Mouse (Mus musculus) layer of hippocampus, postnatal 25 days (tissue): ENCODE measurements around the gene March9. TPM values are rescaled to one million over a fixed set of nuclear protein-coding genes. Genes with fewer than 3 reads are reported as not detected.
"Not testable (repeated sequence)": the region's sequence is repeated elsewhere in the genome, so short reads cannot be mapped to it uniquely, and the experiment has no call there.

Experiments
- DNase-seq, 2 experiments: peaks; one replicate each; pipeline ENCODE4 v3.0.0; 2022; ENCODE audit warnings: mixed read lengths in 2 of 2, low spot score in 1 of 2; ENCODE audit errors: extremely low spot score in 1 of 2
- total RNA-seq, 2 experiments: library from RNA; stranded (reverse); gene quantifications; 2 replicates each; pipeline ENCODE4 v1.2.3; 2021

Gene March9
- total RNA-seq, 2 experiments from 2014 or later, result 23.0 to 25.1 TPM

- DNase-seq, result no peak
These were observed 4.2 kb upstream of the March9 start for GRCm38 (mm10) chr10:127063913-127064870.

DNA sequence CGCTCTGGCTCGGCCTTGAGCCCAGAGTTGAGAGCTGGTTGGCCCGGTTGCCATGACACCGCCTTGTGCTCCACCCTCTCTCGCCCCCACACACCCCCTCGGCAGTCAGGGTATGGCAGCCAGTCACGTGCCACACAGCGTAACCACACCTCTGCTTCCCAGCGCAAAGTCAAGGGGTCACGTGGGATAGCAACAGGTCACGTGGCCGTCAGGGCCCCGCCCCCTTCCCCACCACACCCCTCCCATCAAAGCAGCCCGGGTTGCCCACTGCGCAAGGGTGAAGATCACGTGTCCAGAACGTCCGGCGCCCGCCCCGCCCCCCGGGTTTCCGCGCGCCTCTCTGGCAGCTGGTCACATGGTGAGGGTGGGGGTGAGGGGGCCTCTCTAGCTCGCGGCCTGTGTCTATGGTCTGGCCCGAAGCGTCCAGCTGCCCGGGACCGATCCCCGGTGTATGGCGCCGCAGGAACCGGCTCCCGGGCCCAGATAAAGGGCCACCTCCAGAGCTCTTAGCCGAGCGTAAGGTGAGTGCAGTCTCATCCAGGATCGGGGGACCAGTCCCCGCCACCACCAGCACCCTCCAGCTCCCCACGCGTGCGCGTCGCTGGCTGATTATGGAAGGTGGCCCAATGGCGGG lies 3.4 kb upstream of the March9 start, which contains the start of gene Cdk4:
Gene Cdk4, plus strand, starts transcription at position 296 of the 634 bp plus-strand sequence.
- peak; percentile 94 to 97 for DNase-seq

DNA sequence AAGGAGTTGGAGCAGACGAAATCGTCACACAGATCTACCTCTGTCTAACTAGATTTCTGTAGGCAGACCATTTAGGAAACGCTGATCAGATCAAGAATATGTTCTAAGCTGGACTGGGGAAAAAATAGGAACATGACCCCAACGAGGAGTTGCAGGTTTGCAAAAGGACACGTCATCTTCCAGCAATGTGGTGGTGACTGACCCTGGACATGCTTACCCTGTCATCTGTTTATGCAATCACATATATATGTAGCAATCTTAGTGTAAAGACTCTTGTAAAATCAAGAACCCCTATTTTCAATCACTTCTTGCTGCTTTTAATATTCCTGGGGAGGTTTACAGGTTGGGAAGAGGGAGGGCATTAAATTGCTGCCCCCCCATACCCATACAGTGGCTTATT lies 2.5 kb upstream of the March9 start:
- DNase-seq, result no peak

- not testable (repeated sequence) for DNase-seq
These were observed 2.1 kb upstream of the March9 start for GRCm38 (mm10) chr10:127062101-127062500.

GRCm38 (mm10) chr10:127061513-127061912 lies 1.5 kb upstream of the March9 start:
- DNase-seq, result no peak

DNA sequence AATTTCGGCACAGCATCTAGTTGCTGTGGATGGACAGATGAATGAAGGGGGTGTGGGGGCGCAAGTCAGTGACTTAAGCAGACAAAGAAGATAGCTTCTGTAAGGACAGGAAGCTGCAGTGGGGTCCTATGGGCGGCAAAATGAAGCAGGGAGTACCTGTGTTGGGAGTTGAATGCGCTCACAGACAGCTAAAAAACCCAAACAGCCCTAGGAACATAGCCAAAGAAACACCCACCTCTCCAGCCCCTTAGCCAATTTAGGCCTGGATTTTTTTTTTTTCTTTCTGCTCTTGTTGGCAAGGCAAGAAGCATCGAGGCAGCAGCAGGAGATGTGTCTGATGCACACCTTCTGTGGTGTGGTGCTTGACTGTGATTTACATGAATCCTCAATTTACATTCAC lies 1.1 kb upstream of the March9 start:
- DNase-seq, result no peak

DNA sequence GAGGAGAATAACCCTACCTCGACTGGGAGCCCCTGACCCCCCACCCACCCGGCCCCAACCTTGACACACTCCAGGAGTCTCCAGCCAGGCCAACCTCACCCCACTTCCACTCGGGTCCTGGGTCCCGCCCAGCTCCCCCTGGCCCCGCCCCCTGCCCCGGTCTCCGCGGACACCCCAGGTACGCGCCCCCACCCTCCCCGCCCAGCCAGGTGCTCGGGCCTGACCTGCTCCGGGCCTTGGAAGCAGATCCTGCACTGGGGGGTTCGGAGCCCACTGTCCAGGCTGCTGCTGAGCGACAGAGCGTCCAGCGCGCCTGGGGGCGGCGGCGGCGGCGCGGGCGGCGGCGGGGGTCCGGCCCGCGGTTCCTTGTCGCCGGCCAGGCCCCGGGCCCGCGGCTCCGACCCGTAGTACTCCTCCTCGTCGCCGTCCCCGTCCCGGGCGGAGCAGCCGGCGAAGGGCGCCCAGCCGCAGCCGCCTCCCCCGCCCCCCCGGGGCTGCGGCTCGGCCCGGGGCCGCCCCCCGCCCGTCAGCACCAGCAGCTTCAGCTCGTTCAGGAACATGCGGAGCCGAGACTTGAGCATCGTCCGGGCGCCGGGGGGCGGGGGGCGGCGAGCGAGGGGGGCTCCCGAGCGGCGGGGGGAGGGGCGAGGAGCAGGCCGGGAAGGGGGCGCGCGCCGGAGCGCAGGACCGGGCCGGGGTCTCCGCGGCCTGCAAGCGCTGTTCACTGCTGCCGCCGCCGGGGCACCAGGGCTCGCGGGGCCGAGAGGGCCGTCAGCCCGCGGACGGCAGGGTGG lies 613 bp downstream of the March9 start:
- peak in 1 of 2 experiments; percentile 35 for DNase-seq

DNA sequence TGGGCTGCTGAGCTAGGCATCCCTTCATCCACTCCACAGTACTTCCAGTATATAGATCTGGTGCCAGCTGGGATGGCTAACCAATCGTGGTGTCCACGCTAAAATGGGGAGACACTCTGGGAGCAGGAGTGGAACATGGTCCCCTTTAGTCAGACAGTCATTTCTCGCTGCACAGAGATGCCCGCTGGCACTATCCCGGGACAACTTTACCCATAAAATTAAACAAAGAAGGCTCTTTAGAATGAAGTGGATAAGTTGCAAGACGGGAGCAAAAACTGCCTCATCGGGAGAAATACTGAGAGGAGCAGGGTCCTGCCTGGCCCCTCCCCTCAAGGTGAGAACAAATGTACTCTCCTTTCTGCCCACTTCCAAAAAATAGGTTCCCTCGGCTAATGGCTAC lies 1.3 kb downstream of the March9 start:
- no peak for DNase-seq

DNA sequence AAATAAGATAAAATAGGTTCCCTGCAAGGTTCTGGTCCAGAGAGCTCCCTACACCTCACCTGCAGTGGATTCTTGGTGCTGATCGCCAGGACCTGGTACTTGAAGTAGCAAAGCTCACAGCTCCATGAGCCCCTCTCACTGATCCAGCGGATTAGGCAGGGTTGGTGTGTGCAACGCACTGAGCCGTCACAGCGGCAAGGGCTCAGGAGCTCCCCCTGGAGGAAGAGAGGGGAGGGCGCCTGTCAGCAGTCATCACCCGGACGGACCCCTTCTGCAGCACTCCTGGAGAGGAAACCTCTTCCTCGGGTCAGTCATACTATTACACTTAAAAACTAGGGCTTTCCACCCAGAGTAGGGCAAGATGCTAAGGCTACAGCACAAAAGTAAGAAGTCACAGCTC lies 1.8 kb downstream of the March9 start:
- peak; percentile 69 to 81 for DNase-seq

DNA sequence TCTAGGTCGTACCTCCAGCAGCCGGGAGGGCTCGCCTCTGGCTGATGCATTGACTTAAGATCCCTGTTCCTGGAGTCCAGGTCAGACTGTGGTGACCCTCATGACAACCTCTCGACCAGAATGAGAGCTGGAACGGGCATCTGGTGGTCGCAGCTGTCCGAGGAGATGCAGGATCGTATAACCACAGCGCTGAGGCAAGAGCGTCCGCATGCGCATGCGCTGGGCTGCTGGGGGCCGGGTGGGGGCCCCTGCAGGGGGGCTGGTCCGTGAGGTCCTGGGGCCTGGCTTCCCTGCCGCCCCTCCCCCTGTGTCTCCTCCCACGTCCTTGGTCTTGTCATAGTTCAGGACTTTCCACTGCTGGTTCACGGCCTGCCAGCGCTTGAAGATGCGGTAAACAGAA lies 3.5 kb downstream of the March9 start:
- no peak for DNase-seq

DNA sequence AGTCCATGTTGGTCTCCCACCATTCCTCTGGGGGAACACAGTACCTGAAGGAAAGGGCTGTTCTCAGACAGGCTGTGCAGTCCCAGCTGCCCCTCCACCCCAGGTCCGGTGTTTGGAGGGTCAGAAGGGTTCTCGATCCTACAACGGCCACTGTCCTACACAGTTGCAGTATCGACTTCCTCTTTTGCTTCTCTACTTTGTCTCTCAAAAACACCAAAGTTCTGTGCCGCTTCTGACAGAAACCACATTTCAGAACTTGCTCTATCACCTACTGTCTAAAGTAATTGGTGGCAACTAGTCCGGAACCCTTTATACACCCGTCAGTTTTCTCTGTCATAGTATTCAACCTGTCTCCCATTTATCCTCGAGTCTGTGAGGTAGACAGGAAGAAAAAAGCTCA lies 4.6 kb downstream of the March9 start:
- no peak for DNase-seq

DNA sequence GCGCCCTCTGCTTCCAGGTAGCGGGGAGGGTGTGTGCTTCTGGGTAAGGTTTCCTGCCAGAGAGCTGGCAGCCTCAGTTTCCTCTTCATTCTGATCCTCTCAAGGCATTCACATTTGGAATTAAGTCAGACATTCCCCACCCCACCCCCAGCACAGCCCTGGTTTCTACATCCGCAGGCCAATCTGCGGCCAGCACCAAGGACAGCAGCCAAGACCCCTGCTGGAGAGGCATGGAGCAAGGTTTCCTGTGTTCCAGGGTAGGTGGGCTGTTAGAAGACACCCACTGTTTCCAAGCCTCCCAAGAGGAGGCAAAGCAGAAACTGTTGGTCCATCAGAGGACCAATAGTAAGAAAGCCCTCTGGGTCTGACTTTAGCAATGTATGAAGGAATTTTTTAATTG lies 5.3 kb downstream of the March9 start:
- no peak for DNase-seq

DNA sequence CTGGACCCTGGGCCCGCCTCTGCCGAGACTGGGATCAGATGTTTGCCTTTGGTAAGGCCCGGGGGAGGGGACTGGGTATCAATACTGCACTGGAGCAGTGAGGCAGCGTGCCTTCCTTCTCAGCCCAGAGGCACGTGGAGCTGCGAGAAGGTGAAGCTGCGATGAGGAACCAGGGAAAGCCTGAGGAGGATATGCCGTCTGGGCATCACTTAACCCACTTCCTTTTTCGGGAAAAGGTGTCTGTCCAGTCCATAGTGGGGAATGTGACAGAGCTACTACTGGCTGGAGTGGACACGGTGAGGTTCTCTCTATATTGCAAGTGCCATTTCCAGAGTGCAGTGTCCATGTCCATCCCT lies 9.9 kb downstream of the March9 start:
- no peak for DNase-seq

GRCm38 (mm10) chr10:127049395-127050118 lies 10.4 kb downstream of the March9 start:
- no peak for DNase-seq

- no peak for DNase-seq
These were observed 11.2 kb downstream of the March9 start for GRCm38 (mm10) chr10:127048608-127049394.

- no peak for DNase-seq
These were observed 12.0 kb downstream of the March9 start, which contains the start of gene Cyp27b1 for GRCm38 (mm10) chr10:127047954-127048353. Gene Cyp27b1, plus strand, starts transcription at chr10:127048250.

GRCm38 (mm10) chr10:127043187-127043586 lies 16.8 kb downstream of the March9 start:
- DNase-seq, result no peak

- DNase-seq, result no peak
These were observed 17.4 kb downstream of the March9 start for GRCm38 (mm10) chr10:127042468-127043115.
